Mouse (Mus musculus) MEL (cell line): ENCODE data around the gene Smad9. TPM values are rescaled to one million over a fixed set of nuclear protein-coding genes. Genes with fewer than 3 reads are reported as not detected.
A peak's percentile ranks its signal among the peaks of the same experiment; 100 is the strongest.

ENCODE experiments used
- DNase-seq: peaks from one replicate; pipeline ENCODE4 v3.0.0; 2011; ENCODE audit warnings: low read depth, low spot score
- H3K27ac ChIP-seq: 2 replicates; pipeline ENCODE4 v1.5.1; 2012; ENCODE audit warnings: low read depth, mild to moderate bottlenecking, control low read depth, low read length, moderate library complexity; ENCODE audit not compliant: control insufficient read depth
- H3K27me3 ChIP-seq, 2 experiments: fragments of 150-350 bp in 1 of 2; sonication (generic) in 1 of 2; 2 replicates each; pipeline ENCODE4 v1.6.1; 2012; ENCODE audit warnings: low read length in 2 of 2, mild to moderate bottlenecking in 2 of 2, improper control_type of control experiment in 1 of 2, moderate library complexity in 1 of 2; ENCODE audit not compliant: insufficient read depth in 2 of 2, control insufficient read depth in 1 of 2
- H3K36me3 ChIP-seq, 2 experiments: 2 replicates each; pipeline ENCODE4 v1.6.1; 2012 to 2014; ENCODE audit warnings: low read length in 2 of 2, improper control_type of control experiment in 1 of 2, inconsistent platforms in 1 of 2, mild to moderate bottlenecking in 1 of 2; ENCODE audit not compliant: insufficient read depth in 2 of 2, control insufficient read depth in 1 of 2
- H3K4me1 ChIP-seq, 2 experiments: fragments of 150-350 bp in 1 of 2; sonication (generic) in 1 of 2; 2 replicates each; pipeline ENCODE4 v1.6.1; 2012; ENCODE audit warnings: low read length in 2 of 2, improper control_type of control experiment in 1 of 2, mild to moderate bottlenecking in 1 of 2; ENCODE audit not compliant: insufficient read depth in 2 of 2, control insufficient read depth in 1 of 2
- H3K4me3 ChIP-seq, 2 experiments: fragments of 150-350 bp in 1 of 2; sonication (generic) in 1 of 2; 2 replicates each; pipeline ENCODE4 v1.5.1; 2012; ENCODE audit warnings: low read depth in 2 of 2, low read length in 2 of 2, mild to moderate bottlenecking in 2 of 2, moderate library complexity in 2 of 2, control low read depth in 1 of 2, improper control_type of control experiment in 1 of 2; ENCODE audit not compliant: control insufficient read depth in 1 of 2, insufficient read depth in 1 of 2
- H3K79me2 ChIP-seq: 2 replicates; pipeline ENCODE4 v1.6.1; 2012; ENCODE audit warnings: mild to moderate bottlenecking, low read length, moderate library complexity; ENCODE audit not compliant: control insufficient read depth, poor library complexity, insufficient read depth
- H3K9ac ChIP-seq: 2 replicates; pipeline ENCODE4 v1.6.1; 2012; ENCODE audit warnings: low read depth, mild to moderate bottlenecking, control low read depth, low read length, moderate library complexity; ENCODE audit not compliant: control insufficient read depth, poor library complexity, severe bottlenecking
- H3K9me3 ChIP-seq: fragments of 150-350 bp; sonication (generic); replicated peaks from 2 replicates; pipeline ENCODE4 v1.6.1; 2012; ENCODE audit warnings: mild to moderate bottlenecking, low read length, improper control_type of control experiment, moderate library complexity; ENCODE audit not compliant: insufficient read depth
- BHLHE40 ChIP-seq: IDR thresholded peaks from 2 replicates; pipeline ENCODE4 v1.6.1; 2012; ENCODE audit warnings: low read depth, mild to moderate bottlenecking, inconsistent platforms, low read length, improper control_type of control experiment, borderline replicate concordance
- CHD1 ChIP-seq: IDR thresholded peaks from 2 replicates; pipeline ENCODE4 v1.6.1; 2012; ENCODE audit warnings: low read depth, mild to moderate bottlenecking, inconsistent platforms, low read length, improper control_type of control experiment
- CTCF ChIP-seq, 3 experiments: IDR thresholded peaks in 2 of 3; conservative IDR thresholded peaks in 1 of 3; 2 replicates each; pipeline ENCODE4 v1.5.1; 2011 to 2012; ENCODE audit warnings: low read length in 3 of 3, low read depth in 2 of 3, mild to moderate bottlenecking in 2 of 3, improper control_type of control experiment in 1 of 3, inconsistent platforms in 1 of 3, mixed read lengths in 1 of 3, moderate library complexity in 1 of 3; ENCODE audit not compliant: control insufficient read depth in 1 of 3, insufficient read depth in 1 of 3, poor library complexity in 1 of 3, severe bottlenecking in 1 of 3
- ELF1 ChIP-seq: IDR thresholded peaks from 2 replicates; pipeline ENCODE4 v1.6.1; 2014; ENCODE audit warnings: low read depth, mild to moderate bottlenecking, inconsistent platforms, low read length, improper control_type of control experiment, moderate library complexity
- EP300 ChIP-seq, 2 experiments: IDR thresholded peaks; 2 replicates each; pipeline ENCODE4 v1.6.1; 2011; ENCODE audit warnings: improper control_type of control experiment in 2 of 2, low read length in 2 of 2, low read depth in 1 of 2, mild to moderate bottlenecking in 1 of 2
- GATA1 ChIP-seq: IDR thresholded peaks from 2 replicates; pipeline ENCODE4 v1.6.1; 2011; ENCODE audit warnings: low read depth, low read length, improper control_type of control experiment
- JUND ChIP-seq: IDR thresholded peaks from 2 replicates; pipeline ENCODE4 v1.6.1; 2011; ENCODE audit warnings: low read depth, mild to moderate bottlenecking, improper control_type of control experiment, low read length
- KAT2A ChIP-seq: conservative IDR thresholded peaks from 2 replicates; pipeline ENCODE4 v1.6.1; 2012; ENCODE audit warnings: low read depth, low read length, improper control_type of control experiment, inconsistent platforms
- MYC ChIP-seq: IDR thresholded peaks from 2 replicates; pipeline ENCODE4 v1.6.1; 2011; ENCODE audit warnings: low read depth, mild to moderate bottlenecking, low read length, improper control_type of control experiment, moderate library complexity
- POLR2AphosphoS2 ChIP-seq: IDR thresholded peaks from 2 replicates; pipeline ENCODE4 v1.6.1; 2011; ENCODE audit warnings: low read length, improper control_type of control experiment
- POLR2AphosphoS5 ChIP-seq: IDR thresholded peaks from 2 replicates; pipeline ENCODE4 v1.6.1; 2012; ENCODE audit warnings: low read depth, borderline replicate concordance, mild to moderate bottlenecking, inconsistent platforms, low read length, moderate library complexity, mixed read lengths
- RAD21 ChIP-seq: IDR thresholded peaks from 2 replicates; pipeline ENCODE4 v1.6.1; 2011; ENCODE audit warnings: mild to moderate bottlenecking, low read depth, low read length, improper control_type of control experiment
- RCOR1 ChIP-seq: IDR thresholded peaks from 2 replicates; pipeline ENCODE4 v1.6.1; 2012; ENCODE audit warnings: low read depth, mild to moderate bottlenecking, inconsistent platforms, low read length, improper control_type of control experiment
- SIN3A ChIP-seq: IDR thresholded peaks from 2 replicates; pipeline ENCODE4 v1.6.1; 2012; ENCODE audit warnings: low read length, improper control_type of control experiment, inconsistent platforms
- SMC3 ChIP-seq: IDR thresholded peaks from 2 replicates; pipeline ENCODE4 v1.6.1; 2011; ENCODE audit warnings: low read depth, low read length, improper control_type of control experiment
- TBP ChIP-seq: IDR thresholded peaks from 2 replicates; pipeline ENCODE4 v1.8.0; 2011; ENCODE audit warnings: low read depth, low read length, improper control_type of control experiment
- UBTF ChIP-seq: IDR thresholded peaks from 2 replicates; pipeline ENCODE4 v1.6.1; 2012; ENCODE audit warnings: low read depth, mild to moderate bottlenecking, inconsistent platforms, low read length, improper control_type of control experiment, moderate library complexity, borderline replicate concordance; ENCODE audit not compliant: insufficient read depth
- USF1 ChIP-seq: IDR thresholded peaks from 2 replicates; pipeline ENCODE4 v1.6.1; 2014; ENCODE audit warnings: low read depth, mild to moderate bottlenecking, inconsistent platforms, low read length, improper control_type of control experiment, moderate library complexity
- USF2 ChIP-seq, 2 experiments: IDR thresholded peaks; 2 replicates each; pipeline ENCODE4 v1.6.1; 2011 to 2012; ENCODE audit warnings: improper control_type of control experiment in 2 of 2, low read length in 2 of 2, borderline replicate concordance in 1 of 2, inconsistent platforms in 1 of 2, low read depth in 1 of 2, mild to moderate bottlenecking in 1 of 2; ENCODE audit not compliant: insufficient read depth in 1 of 2
- ZC3H11A ChIP-seq: IDR thresholded peaks from 2 replicates; pipeline ENCODE4 v1.6.1; 2012; ENCODE audit warnings: low read depth, mild to moderate bottlenecking, inconsistent platforms, low read length, improper control_type of control experiment
- ZMIZ1 ChIP-seq: IDR thresholded peaks from 2 replicates; pipeline ENCODE4 v1.6.1; 2012; ENCODE audit warnings: low read depth, mild to moderate bottlenecking, inconsistent platforms, low read length, improper control_type of control experiment, moderate library complexity
- ZNF384 ChIP-seq: IDR thresholded peaks from 2 replicates; pipeline ENCODE4 v1.6.1; 2012; ENCODE audit warnings: low read depth, mild to moderate bottlenecking, inconsistent platforms, low read length, improper control_type of control experiment
- polyA plus RNA-seq, 2 experiments: library from polyadenylated mRNA; stranded (reverse) in 1 of 2; unstranded in 1 of 2; fragments of >175 nt in 1 of 2; fragments of >200 nt in 1 of 2; gene quantifications; 2 replicates each; pipeline versions ENCODE4 v1.2.1 to v1.2.4; 2012; ENCODE audit warnings: low replicate concordance in 2 of 2, low read depth in 1 of 2; ENCODE audit not compliant: insufficient read length in 2 of 2, insufficient read depth in 1 of 2, missing spikeins in 1 of 2
- total RNA-seq: library from RNA; depleted of rRNA; stranded (reverse); fragments of 300-350 nt; gene quantifications from 2 replicates; pipeline ENCODE4 v1.2.3, GENCODE M21; 2012

The Smad9 gene
- total and polyA plus RNA-seq, 3 experiments: 0.01 TPM; not detected in 2

DNA sequence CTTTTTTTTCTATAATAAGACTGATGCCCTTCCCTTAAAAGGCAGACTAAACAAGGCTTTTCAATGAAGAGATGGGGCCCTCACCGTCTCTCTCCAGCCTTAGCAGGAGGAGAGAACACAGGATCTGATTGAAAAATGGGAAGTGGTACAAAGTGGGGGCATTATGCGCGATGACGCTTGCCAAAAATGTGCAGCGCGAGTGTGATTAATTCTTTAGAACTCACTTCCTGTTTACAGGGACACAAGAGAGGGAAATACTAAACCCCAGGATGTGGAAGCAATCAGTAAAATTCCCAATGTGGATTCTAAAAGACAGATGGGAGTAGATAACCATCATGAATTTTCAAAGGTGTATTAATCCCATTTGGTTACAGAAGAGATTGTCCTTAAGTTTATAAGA lies 59.2 kb downstream of the Smad9 start:
- Histone ChIP-seq H3K27me3 (no peaks in the 10 kb centered on the region; a peak in 1 of 4 replicates), H3K9ac (no peak overlapping the region), H3K4me1 (peaks cover 0 to 3% of the 10 kb centered on the region in 2 experiments; a peak in 1 of 4 replicates), H3K4me3 (no peak overlapping the region), H3K27ac (no peak overlapping the region), H3K36me3 (peaks cover 0 to 4% of the 10 kb centered on the region in 2 experiments; a peak in 1 of 4 replicates), H3K79me2 (no peaks in the 10 kb centered on the region), H3K9me3 (no peaks in the 10 kb centered on the region)
- peak; percentile 82 for DNase-seq
- TF ChIP-seq USF1 (no peak), ZNF384 (no peak), TBP (no peak), ELF1 (peak; percentile 49; the same call in 1 of the 2 replicates), USF2 (IDR thresholded peaks at IDR 0.05; ENCODE audit: borderline replicate concordance in 1 of 2, insufficient read depth in 1 of 2, low read depth in 1 of 2, low read length in 2 of 2) (no peak), MYC (0 out of 2 replicates have a peak, but pooled peaks have one; percentile 31), JUND (no peak), SIN3A (peak; percentile 21; the same call in 1 of the 2 replicates), POLR2AphosphoS5 (no peak), CHD1 (no peak), KAT2A (no peak), ZMIZ1 (no peak), RCOR1 (peak; percentile 55), BHLHE40 (peak; percentile 75; the same call in 1 of the 2 replicates), EP300 (IDR thresholded peaks at IDR 0.05; ENCODE audit: low read depth in 1 of 2, low read length in 2 of 2) (peak; percentile 22 to 67; a peak in 2 of 4 replicates), GATA1 (0 out of 2 replicates have a peak, but pooled peaks have one; percentile 2)

DNA sequence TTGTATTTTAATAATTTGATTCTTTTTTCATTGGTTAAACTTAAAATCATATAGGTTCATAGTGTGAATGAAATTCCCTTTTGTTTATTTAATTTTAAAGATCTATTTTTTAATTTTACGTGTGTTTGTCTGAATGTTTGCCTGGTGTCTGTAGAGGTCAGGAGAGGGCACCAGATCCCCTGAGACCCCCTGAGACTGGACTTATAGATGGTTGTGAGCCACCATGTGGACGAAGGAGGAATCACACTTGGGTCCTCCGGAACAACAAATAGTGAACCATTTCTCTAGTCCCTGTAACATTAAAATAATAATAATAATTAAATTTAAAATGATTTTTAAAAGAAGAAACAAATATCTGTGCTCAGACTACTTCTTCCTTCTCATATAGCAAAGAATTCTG lies 59.9 kb downstream of the Smad9 start:
- Histone ChIP-seq H3K9ac (no peak overlapping the region), H3K36me3 (peaks cover 0 to 4% of the 10 kb centered on the region in 2 experiments; a peak in 1 of 4 replicates), H3K9me3 (no peaks in the 10 kb centered on the region), H3K4me3 (no peak overlapping the region), H3K4me1 (peaks cover 0 to 3% of the 10 kb centered on the region in 2 experiments; a peak in 1 of 4 replicates), H3K27ac (no peak overlapping the region), H3K27me3 (no peaks in the 10 kb centered on the region; a peak in 2 of 4 replicates), H3K79me2 (no peaks in the 10 kb centered on the region)
- peak; percentile 65 for TF ChIP-seq SMC3
- TF ChIP-seq BHLHE40: no peak
- TF ChIP-seq SIN3A: no peak
- TF ChIP-seq CTCF (IDR thresholded peaks at IDR 0.05 in 2 of 3, conservative IDR thresholded peaks at IDR 0.05 in 1 of 3; ENCODE audit: control insufficient read depth in 1 of 3, insufficient read depth in 1 of 3, low read depth in 2 of 3, low read length in 3 of 3, poor library complexity in 1 of 3, severe bottlenecking in 1 of 3): peak; percentile 49 to 68 (median 51)
- TF ChIP-seq POLR2AphosphoS5: no peak
- TF ChIP-seq RAD21: peak; percentile 27
- TF ChIP-seq POLR2AphosphoS2: no peak
- no peak for TF ChIP-seq UBTF
- TF ChIP-seq ZC3H11A: 0 out of 2 replicates have a peak, but pooled peaks have one; percentile 24
- peak; percentile 67 for DNase-seq
